Mouse (Mus musculus): ENCODE measurements at regions not wholly inside any gene's neighbourhood (a gene's known extent, or its start where the extent isn't known, plus 50 kb on each side); places are given as distances from the start of the nearest gene placed in this dataset.

DNA sequence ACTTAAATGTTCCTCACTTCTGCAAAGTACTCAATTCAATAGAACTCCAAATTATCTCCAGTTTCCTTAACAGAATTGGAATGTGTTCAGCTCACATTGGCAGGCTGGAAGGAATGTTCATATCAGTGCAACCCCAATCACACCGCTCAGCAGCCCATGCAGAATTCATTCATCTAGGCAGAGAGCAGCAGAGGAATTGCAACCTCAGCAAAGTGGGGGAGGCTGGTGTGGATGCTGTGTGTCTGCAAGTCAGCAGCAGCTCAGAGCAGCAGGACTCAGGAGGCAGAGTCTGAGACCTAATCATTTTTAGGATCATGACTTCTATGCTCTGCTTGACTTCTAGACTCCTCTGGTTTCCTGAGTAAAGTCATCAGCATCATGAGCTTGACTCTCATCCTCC is 100.7 kb upstream of the Chrna7 start:
- WGBS: 77% methylated on average over 1 of the region's 1 CpGs
- Histone ChIP-seq H3K27me3 (replicated peaks; ENCODE audit: insufficient read depth, low read length) (no peaks in the 10 kb centered on the region), H3K4me1 (ENCODE audit: insufficient read depth, low read depth, low read length) (no peaks in the 10 kb centered on the region), H3K36me3 (ENCODE audit: insufficient read depth, low read length) (no peaks in the 10 kb centered on the region), H3K9ac (replicated peaks; ENCODE audit: low read depth) (no peak overlapping the region), H3K9me3 (ENCODE audit: low read length) (no peaks in the 10 kb centered on the region), H3K4me3 (ENCODE audit: low read depth, low read length) (no peak overlapping the region), H3K27ac (ENCODE audit: low read length) (no peak overlapping the region), H3K4me2 (replicated peaks; ENCODE audit: low read depth, low read length) (no peak overlapping the region)
- no peak for DNase-seq (ENCODE audit: low spot score)
- ATAC-seq: no peak
- no peak for TF ChIP-seq EP300 (IDR thresholded peaks at IDR 0.05)
- TF ChIP-seq CTCF (IDR thresholded peaks at IDR 0.05): no peak

DNA sequence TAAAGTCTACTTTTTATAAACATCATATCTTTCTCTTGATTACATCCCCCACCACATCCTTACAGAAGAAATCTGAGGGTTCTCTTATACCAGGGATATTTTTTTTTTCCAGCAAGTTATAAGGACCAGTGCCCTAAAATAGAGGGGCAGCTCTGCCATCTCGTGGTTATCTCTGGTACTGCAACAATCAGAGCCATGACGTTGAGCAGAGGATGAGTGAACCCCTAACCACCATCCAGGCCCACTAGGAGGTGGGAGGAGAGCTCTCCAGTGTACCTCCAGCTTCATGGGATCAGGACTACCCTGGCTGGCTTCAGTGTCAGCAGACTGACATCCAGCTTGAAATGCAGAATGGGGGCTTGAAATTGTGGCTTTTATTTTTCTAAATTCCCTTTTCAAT is 107.2 kb upstream of the Chrna7 start:
- H3K4me2 ChIP-seq (replicated peaks; ENCODE audit: low read depth, low read length): no peak overlapping the region
- H3K27ac ChIP-seq (ENCODE audit: low read length): no peak overlapping the region
- H3K9ac ChIP-seq (replicated peaks; ENCODE audit: low read depth): no peak overlapping the region
- no peak overlapping the region for H3K4me3 ChIP-seq (ENCODE audit: low read depth, low read length)
- peak; percentile 21 for DNase-seq (ENCODE audit: low spot score)
- no peaks in the 10 kb centered on the region for H3K27me3 ChIP-seq (replicated peaks; ENCODE audit: insufficient read depth, low read length)
- H3K4me1 ChIP-seq (ENCODE audit: insufficient read depth, low read depth, low read length): no peaks in the 10 kb centered on the region
- H3K36me3 ChIP-seq (ENCODE audit: insufficient read depth, low read length): no peaks in the 10 kb centered on the region
- WGBS: 2% methylated on average over 2 of the region's 2 CpGs
- no peaks in the 10 kb centered on the region for H3K9me3 ChIP-seq (ENCODE audit: low read length)
- ATAC-seq: no peak
- TF ChIP-seq CTCF (IDR thresholded peaks at IDR 0.05) (peak; percentile 75), EP300 (IDR thresholded peaks at IDR 0.05) (no peak)

DNA sequence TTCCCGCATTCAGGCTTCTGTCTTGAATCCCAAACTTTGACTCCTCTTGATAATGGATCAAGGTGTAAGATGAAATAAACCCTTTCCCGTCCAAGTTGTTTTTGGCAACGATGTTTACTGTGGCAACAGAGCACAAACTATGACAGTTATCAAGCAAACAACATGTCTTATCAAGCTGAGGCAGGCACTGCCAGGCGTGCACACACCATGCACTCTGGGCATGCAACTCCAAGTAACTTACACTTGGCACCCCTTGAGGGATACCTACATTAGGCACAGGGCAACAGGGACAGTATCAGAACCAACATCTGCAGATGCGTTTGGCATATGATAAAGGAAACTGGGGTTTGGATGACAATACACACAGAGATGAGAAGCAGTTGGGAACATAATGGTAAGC is 108.8 kb upstream of the Chrna7 start:
- ATAC-seq (no peak), DNase-seq (ENCODE audit: low spot score) (no peak)
- WGBS: 66% methylated on average over 5 of the region's 5 CpGs
- Histone ChIP-seq H3K4me2 (replicated peaks; ENCODE audit: low read depth, low read length) (no peak overlapping the region), H3K4me1 (ENCODE audit: insufficient read depth, low read depth, low read length) (no peaks in the 10 kb centered on the region), H3K27ac (ENCODE audit: low read length) (no peak overlapping the region), H3K9ac (replicated peaks; ENCODE audit: low read depth) (no peak overlapping the region), H3K27me3 (replicated peaks; ENCODE audit: insufficient read depth, low read length) (no peaks in the 10 kb centered on the region), H3K4me3 (ENCODE audit: low read depth, low read length) (no peak overlapping the region), H3K9me3 (ENCODE audit: low read length) (no peaks in the 10 kb centered on the region), H3K36me3 (ENCODE audit: insufficient read depth, low read length) (no peaks in the 10 kb centered on the region)
- TF ChIP-seq EP300 (IDR thresholded peaks at IDR 0.05) (no peak), CTCF (IDR thresholded peaks at IDR 0.05) (no peak)

DNA sequence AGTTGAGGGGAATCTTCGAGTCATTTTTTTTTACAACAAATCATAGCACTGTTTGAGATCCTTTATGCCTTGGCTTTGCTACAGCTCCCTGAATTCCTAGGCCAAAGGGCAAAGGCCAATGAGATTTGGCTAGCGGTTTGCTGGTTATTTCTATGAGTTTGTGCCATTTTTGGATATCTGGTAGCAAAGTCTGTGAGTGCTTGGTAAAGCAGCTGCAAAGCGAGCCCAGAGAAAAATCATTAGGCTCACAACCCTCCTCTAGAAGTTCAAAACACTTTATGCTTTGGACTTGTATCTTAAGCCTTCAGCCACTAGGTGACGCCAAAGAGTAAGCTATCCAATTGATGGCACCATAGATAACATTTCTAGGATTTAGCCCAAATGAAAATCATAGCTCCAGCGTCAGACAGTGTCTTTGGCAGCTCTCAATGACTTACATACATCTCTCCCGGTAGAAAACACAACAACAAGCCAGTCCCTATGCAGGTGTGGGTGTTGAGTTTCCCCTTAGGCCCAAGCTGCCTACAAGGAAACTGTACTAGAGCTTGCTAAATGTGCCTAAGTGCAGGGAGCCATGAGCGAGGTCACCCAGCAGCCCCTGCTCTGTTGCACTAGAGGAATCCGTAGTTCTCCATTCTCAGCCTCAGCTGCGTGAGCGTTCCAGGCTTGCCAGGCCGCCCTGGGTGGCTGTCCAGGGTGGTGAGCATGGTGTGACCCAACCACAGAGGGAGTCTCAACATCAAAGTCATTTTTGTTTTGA is 109.8 kb upstream of the Chrna7 start:
- no peaks in the 10 kb centered on the region for H3K27me3 ChIP-seq (replicated peaks; ENCODE audit: insufficient read depth, low read length)
- H3K36me3 ChIP-seq (ENCODE audit: insufficient read depth, low read length): no peaks in the 10 kb centered on the region
- WGBS: 28% methylated on average over 11 of the region's 11 CpGs

DNA sequence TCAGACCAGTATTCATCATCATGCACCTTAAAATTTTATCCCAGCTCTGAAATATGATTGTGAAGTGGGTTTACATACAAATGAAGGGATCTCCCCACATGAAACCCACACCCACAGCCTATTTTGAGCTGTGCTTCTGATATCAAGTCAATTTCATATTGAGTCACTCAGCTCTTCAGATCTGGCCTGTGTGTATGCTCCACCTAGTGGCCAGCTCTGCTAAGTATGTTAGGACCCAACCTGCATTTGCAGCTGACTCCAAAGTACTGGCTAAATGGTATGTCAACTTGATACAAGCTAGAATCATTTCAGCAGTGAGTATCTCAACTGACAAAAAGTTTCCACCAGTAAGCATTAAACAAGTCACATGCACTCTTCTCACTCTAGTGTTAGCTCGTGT is 109.4 kb upstream of the Otud7a start:
- Histone ChIP-seq H3K9ac (replicated peaks; ENCODE audit: low read depth) (no peak overlapping the region), H3K9me3 (ENCODE audit: low read length) (no peaks in the 10 kb centered on the region), H3K4me1 (ENCODE audit: insufficient read depth, low read depth, low read length) (no peaks in the 10 kb centered on the region), H3K36me3 (ENCODE audit: insufficient read depth, low read length) (no peaks in the 10 kb centered on the region), H3K27me3 (replicated peaks; ENCODE audit: insufficient read depth, low read length) (no peaks in the 10 kb centered on the region), H3K27ac (ENCODE audit: low read length) (no peak overlapping the region), H3K4me2 (replicated peaks; ENCODE audit: low read depth, low read length) (no peak overlapping the region), H3K4me3 (ENCODE audit: low read depth, low read length) (no peak overlapping the region)
- TF ChIP-seq CTCF (IDR thresholded peaks at IDR 0.05): peak; percentile 50
- TF ChIP-seq EP300 (IDR thresholded peaks at IDR 0.05): no peak
- ATAC-seq (no peak), DNase-seq (ENCODE audit: low spot score) (no peak)
- 30% methylated on average over 1 of the region's 1 CpGs for WGBS

More for the DNA sequence above, 109.8 kb upstream of the Chrna7 start:
- TF ChIP-seq CTCF (IDR thresholded peaks at IDR 0.05) (peak; percentile 72), EP300 (IDR thresholded peaks at IDR 0.05) (no peak)
- H3K4me1 ChIP-seq (ENCODE audit: insufficient read depth, low read depth, low read length): no peaks in the 10 kb centered on the region
- DNase-seq (ENCODE audit: low spot score) (no peak), ATAC-seq (no peak)
- H3K4me2 ChIP-seq (replicated peaks; ENCODE audit: low read depth, low read length): no peak overlapping the region
- H3K4me3 ChIP-seq (ENCODE audit: low read depth, low read length): no peak overlapping the region
- no peak overlapping the region for H3K9ac ChIP-seq (replicated peaks; ENCODE audit: low read depth)
- H3K27ac ChIP-seq (ENCODE audit: low read length): no peak overlapping the region
- H3K9me3 ChIP-seq (ENCODE audit: low read length): no peaks in the 10 kb centered on the region

DNA sequence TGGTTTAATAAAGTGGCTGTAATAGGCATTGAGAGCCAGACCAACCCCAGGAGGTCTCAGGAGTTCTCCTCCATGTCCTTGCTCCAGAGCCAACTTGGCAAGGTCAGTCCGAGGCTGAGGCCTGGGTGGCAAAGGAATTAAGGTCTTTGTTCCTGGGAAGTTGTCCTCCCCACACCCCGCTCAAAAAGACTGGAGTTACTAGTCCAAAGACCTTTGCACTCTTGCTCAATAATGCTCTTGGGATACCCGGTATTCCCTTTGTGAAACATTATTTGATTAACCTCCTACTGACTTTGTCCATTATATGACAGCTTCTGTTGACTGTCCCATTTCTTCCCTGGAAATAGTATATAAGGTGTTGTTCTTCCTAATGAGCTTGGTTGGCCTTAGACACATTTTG is 108.5 kb upstream of the Otud7a start:
- Histone ChIP-seq H3K4me2 (replicated peaks; ENCODE audit: low read depth, low read length) (no peak overlapping the region), H3K9me3 (ENCODE audit: low read length) (no peaks in the 10 kb centered on the region), H3K36me3 (ENCODE audit: insufficient read depth, low read length) (no peaks in the 10 kb centered on the region), H3K27ac (ENCODE audit: low read length) (no peak overlapping the region), H3K4me1 (ENCODE audit: insufficient read depth, low read depth, low read length) (no peaks in the 10 kb centered on the region), H3K27me3 (replicated peaks; ENCODE audit: insufficient read depth, low read length) (no peaks in the 10 kb centered on the region), H3K9ac (replicated peaks; ENCODE audit: low read depth) (no peak overlapping the region), H3K4me3 (ENCODE audit: low read depth, low read length) (no peak overlapping the region)
- no peak for ATAC-seq
- TF ChIP-seq EP300 (IDR thresholded peaks at IDR 0.05): no peak
- TF ChIP-seq CTCF (IDR thresholded peaks at IDR 0.05): no peak
- WGBS: 58% methylated on average over 3 of the region's 3 CpGs
- DNase-seq (ENCODE audit: low spot score): no peak
